Mouse (Mus musculus): ENCODE results near the gene Olfr806. TPM values are rescaled to one million over a fixed set of nuclear protein-coding genes. Genes with fewer than 3 reads are reported as not detected.

Olfr806 gene
- polyA plus RNA-seq (2015; fragmentation: Nextera tagmentation; extraction: Ambion mirVana), result not detected in 2 replicates

- Histone ChIP-seq H3K4me1 (ENCODE audit: control insufficient read depth, low read depth, low read length) (no peaks in the 10 kb centered on the region), H3K36me3 (ENCODE audit: control insufficient read depth, insufficient read depth) (no peaks in the 10 kb centered on the region), H3K27me3 (ENCODE audit: control insufficient read depth, insufficient read depth, low read depth, low read length) (no peaks in the 10 kb centered on the region), H3K9me3 (replicated peaks; ENCODE audit: control insufficient read depth, low read length) (no peaks in the 10 kb centered on the region), H3K4me3 (ENCODE audit: low read depth, low read length) (no peak within 1 kb of the TSS), H3K27ac (ENCODE audit: low read length) (no peak within 1 kb of the TSS), H3K4me2 (ENCODE audit: low read depth, low read length) (no peak within 1 kb of the TSS), H3K9ac (ENCODE audit: low read depth, low read length) (no peak within 1 kb of the TSS)
- ATAC-seq (ENCODE audit: low read depth), result no peak
Measured at GRCm38 (mm10) chr10:129741821-129742220, at the start of gene Olfr806. Gene Olfr806, minus strand, starts transcription at chr10:129741921.

- Histone ChIP-seq H3K4me2 (ENCODE audit: low read depth, low read length) (no peak overlapping the region), H3K9me3 (replicated peaks; ENCODE audit: control insufficient read depth, low read length) (no peaks in the 10 kb centered on the region), H3K9ac (ENCODE audit: low read depth, low read length) (no peak overlapping the region), H3K27me3 (ENCODE audit: control insufficient read depth, insufficient read depth, low read depth, low read length) (no peaks in the 10 kb centered on the region), H3K4me3 (ENCODE audit: low read depth, low read length) (no peak overlapping the region), H3K4me1 (ENCODE audit: control insufficient read depth, low read depth, low read length) (no peaks in the 10 kb centered on the region), H3K27ac (ENCODE audit: low read length) (no peak overlapping the region), H3K36me3 (ENCODE audit: control insufficient read depth, insufficient read depth) (no peaks in the 10 kb centered on the region)
- no peak for ATAC-seq (ENCODE audit: low read depth)
Measured at GRCm38 (mm10) chr10:129778123-129778522, 36.4 kb upstream of the Olfr806 start.

GRCm38 (mm10) chr10:129774338-129774737, 32.6 kb upstream of the Olfr806 start, which contains the start of gene Olfr809:
Gene Olfr809, plus strand, starts transcription at chr10:129774638.
- no peak within 1 kb of the TSS for H3K4me2 ChIP-seq (ENCODE audit: low read depth, low read length)
- H3K9ac ChIP-seq (ENCODE audit: low read depth, low read length), result no peak within 1 kb of the TSS
- H3K36me3 ChIP-seq (ENCODE audit: control insufficient read depth, insufficient read depth), result no peaks in the 10 kb centered on the region
- no peak for ATAC-seq (ENCODE audit: low read depth)
- no peak within 1 kb of the TSS for H3K4me3 ChIP-seq (ENCODE audit: low read depth, low read length)
- H3K4me1 ChIP-seq (ENCODE audit: control insufficient read depth, low read depth, low read length), result no peaks in the 10 kb centered on the region
- H3K27ac ChIP-seq (ENCODE audit: low read length), result no peak within 1 kb of the TSS
- H3K27me3 ChIP-seq (ENCODE audit: control insufficient read depth, insufficient read depth, low read depth, low read length), result no peaks in the 10 kb centered on the region
- H3K9me3 ChIP-seq (replicated peaks; ENCODE audit: control insufficient read depth, low read length), result no peaks in the 10 kb centered on the region

- no peak within 1 kb of the TSS for H3K4me2 ChIP-seq (ENCODE audit: low read depth, low read length)
- WGBS (ENCODE audit: insufficient replicate concordance), result 61% methylated on average over 1 of the region's 1 CpGs
- H3K9me3 ChIP-seq (replicated peaks; ENCODE audit: control insufficient read depth, low read length), result no peaks in the 10 kb centered on the region
- no peak for ATAC-seq (ENCODE audit: low read depth)
- H3K27ac ChIP-seq (ENCODE audit: low read length), result no peak within 1 kb of the TSS
- no peaks in the 10 kb centered on the region for H3K4me1 ChIP-seq (ENCODE audit: control insufficient read depth, low read depth, low read length)
- no peak within 1 kb of the TSS for H3K9ac ChIP-seq (ENCODE audit: low read depth, low read length)
- H3K36me3 ChIP-seq (ENCODE audit: control insufficient read depth, insufficient read depth), result no peaks in the 10 kb centered on the region
- no peaks in the 10 kb centered on the region for H3K27me3 ChIP-seq (ENCODE audit: control insufficient read depth, insufficient read depth, low read depth, low read length)
- H3K4me3 ChIP-seq (ENCODE audit: low read depth, low read length), result no peak within 1 kb of the TSS
Measured at GRCm38 (mm10) chr10:129765182-129765581, 23.5 kb upstream of the Olfr806 start, which contains the start of gene Olfr808. Gene Olfr808, plus strand, starts transcription at chr10:129765482.

- H3K36me3 ChIP-seq (ENCODE audit: control insufficient read depth, insufficient read depth), result no peaks in the 10 kb centered on the region
- H3K9me3 ChIP-seq (replicated peaks; ENCODE audit: control insufficient read depth, low read length), result no peaks in the 10 kb centered on the region
- no peaks in the 10 kb centered on the region for H3K27me3 ChIP-seq (ENCODE audit: control insufficient read depth, insufficient read depth, low read depth, low read length)
- H3K9ac ChIP-seq (ENCODE audit: low read depth, low read length), result no peak within 1 kb of the TSS
- H3K4me2 ChIP-seq (ENCODE audit: low read depth, low read length), result no peak within 1 kb of the TSS
- no peaks in the 10 kb centered on the region for H3K4me1 ChIP-seq (ENCODE audit: control insufficient read depth, low read depth, low read length)
- H3K4me3 ChIP-seq (ENCODE audit: low read depth, low read length), result no peak within 1 kb of the TSS
- H3K27ac ChIP-seq (ENCODE audit: low read length), result no peak within 1 kb of the TSS
- no peak for ATAC-seq (ENCODE audit: low read depth)
- 53% methylated on average over 1 of the region's 1 CpGs for WGBS (ENCODE audit: insufficient replicate concordance)
Measured at GRCm38 (mm10) chr10:129757693-129758092, 16.0 kb upstream of the Olfr806 start, which contains the start of gene Olfr807. Gene Olfr807, minus strand, starts transcription at chr10:129757793.

- no peak within 1 kb of the TSS for H3K27ac ChIP-seq (ENCODE audit: low read length)
- 77% methylated on average over 2 of the region's 2 CpGs for WGBS (ENCODE audit: insufficient replicate concordance)
- no peaks in the 10 kb centered on the region for H3K36me3 ChIP-seq (ENCODE audit: control insufficient read depth, insufficient read depth)
- H3K4me2 ChIP-seq (ENCODE audit: low read depth, low read length), result no peak within 1 kb of the TSS
- no peak within 1 kb of the TSS for H3K4me3 ChIP-seq (ENCODE audit: low read depth, low read length)
- no peak for ATAC-seq (ENCODE audit: low read depth)
- H3K9me3 ChIP-seq (replicated peaks; ENCODE audit: control insufficient read depth, low read length), result no peaks in the 10 kb centered on the region
- no peaks in the 10 kb centered on the region for H3K27me3 ChIP-seq (ENCODE audit: control insufficient read depth, insufficient read depth, low read depth, low read length)
- H3K9ac ChIP-seq (ENCODE audit: low read depth, low read length), result no peak within 1 kb of the TSS
- no peaks in the 10 kb centered on the region for H3K4me1 ChIP-seq (ENCODE audit: control insufficient read depth, low read depth, low read length)
Measured at GRCm38 (mm10) chr10:129729275-129729674, 12.4 kb downstream of the Olfr806 start, which contains the start of gene Olfr805. Gene Olfr805, minus strand, starts transcription at chr10:129729375.

GRCm38 (mm10) chr10:129702910-129703309, 38.8 kb downstream of the Olfr806 start, which contains the start of gene Olfr804:
Gene Olfr804, plus strand, starts transcription at chr10:129703210.
- Histone ChIP-seq H3K4me1 (ENCODE audit: control insufficient read depth, low read depth, low read length) (no peaks in the 10 kb centered on the region), H3K36me3 (ENCODE audit: control insufficient read depth, insufficient read depth) (no peaks in the 10 kb centered on the region), H3K9me3 (replicated peaks; ENCODE audit: control insufficient read depth, low read length) (no peaks in the 10 kb centered on the region), H3K9ac (ENCODE audit: low read depth, low read length) (no peak within 1 kb of the TSS), H3K27me3 (ENCODE audit: control insufficient read depth, insufficient read depth, low read depth, low read length) (no peaks in the 10 kb centered on the region), H3K4me3 (ENCODE audit: low read depth, low read length) (no peak within 1 kb of the TSS), H3K27ac (ENCODE audit: low read length) (no peak within 1 kb of the TSS), H3K4me2 (ENCODE audit: low read depth, low read length) (no peak within 1 kb of the TSS)
- no peak for ATAC-seq (ENCODE audit: low read depth)

GRCm38 (mm10) chr10:129694186-129694585, 47.5 kb downstream of the Olfr806 start, which contains the start of gene Olfr803:
Gene Olfr803, minus strand, starts transcription at chr10:129694286.
- 60% methylated on average over 2 of the region's 2 CpGs for WGBS (ENCODE audit: insufficient replicate concordance)
- no peak for ATAC-seq (ENCODE audit: low read depth)

GRCm38 (mm10) chr10:129688069-129688468, 53.7 kb downstream of the Olfr806 start, which contains the start of gene Olfr802:
Gene Olfr802, minus strand, starts transcription at chr10:129688169.
- H3K9me3 ChIP-seq (replicated peaks; ENCODE audit: control insufficient read depth, low read length), result no peaks in the 10 kb centered on the region
- 36% methylated on average over 1 of the region's 1 CpGs for WGBS (ENCODE audit: insufficient replicate concordance)
- no peaks in the 10 kb centered on the region for H3K27me3 ChIP-seq (ENCODE audit: control insufficient read depth, insufficient read depth, low read depth, low read length)
- H3K4me1 ChIP-seq (ENCODE audit: control insufficient read depth, low read depth, low read length), result no peaks in the 10 kb centered on the region
- H3K27ac ChIP-seq (ENCODE audit: low read length), result no peak within 1 kb of the TSS
- no peak within 1 kb of the TSS for H3K9ac ChIP-seq (ENCODE audit: low read depth, low read length)
- H3K36me3 ChIP-seq (ENCODE audit: control insufficient read depth, insufficient read depth), result no peaks in the 10 kb centered on the region
- no peak for ATAC-seq (ENCODE audit: low read depth)
- H3K4me2 ChIP-seq (ENCODE audit: low read depth, low read length), result no peak within 1 kb of the TSS
- H3K4me3 ChIP-seq (ENCODE audit: low read depth, low read length), result no peak within 1 kb of the TSS

More at GRCm38 (mm10) chr10:129694186-129694585, 47.5 kb downstream of the Olfr806 start, which contains the start of gene Olfr803:
- no peaks in the 10 kb centered on the region for H3K9me3 ChIP-seq (replicated peaks; ENCODE audit: control insufficient read depth, low read length)
- H3K4me2 ChIP-seq (ENCODE audit: low read depth, low read length), result no peak within 1 kb of the TSS
- no peak within 1 kb of the TSS for H3K9ac ChIP-seq (ENCODE audit: low read depth, low read length)
- H3K4me1 ChIP-seq (ENCODE audit: control insufficient read depth, low read depth, low read length), result no peaks in the 10 kb centered on the region
- no peaks in the 10 kb centered on the region for H3K27me3 ChIP-seq (ENCODE audit: control insufficient read depth, insufficient read depth, low read depth, low read length)
- no peak within 1 kb of the TSS for H3K4me3 ChIP-seq (ENCODE audit: low read depth, low read length)
- no peak within 1 kb of the TSS for H3K27ac ChIP-seq (ENCODE audit: low read length)
- no peaks in the 10 kb centered on the region for H3K36me3 ChIP-seq (ENCODE audit: control insufficient read depth, insufficient read depth)
